Mouse (Mus musculus) cerebellum, adult 2 months (tissue): Measurements from ENCODE around the gene Hand2.

ENCODE experiments used
- CTCF ChIP-seq: fragments of 200-500 bp; IDR thresholded peaks from 2 replicates; pipeline ENCODE4 v1.5.1; 2011; ENCODE audit warnings: low read depth, mild to moderate bottlenecking, control low read depth, low read length, moderate library complexity, borderline replicate concordance; ENCODE audit not compliant: insufficient read depth
- POLR2A ChIP-seq: fragments of 200-500 bp; IDR thresholded peaks from 2 replicates; pipeline ENCODE4 v1.6.1; 2011; ENCODE audit warnings: low read length, control low read depth, borderline replicate concordance; ENCODE audit not compliant: insufficient read depth

DNA sequence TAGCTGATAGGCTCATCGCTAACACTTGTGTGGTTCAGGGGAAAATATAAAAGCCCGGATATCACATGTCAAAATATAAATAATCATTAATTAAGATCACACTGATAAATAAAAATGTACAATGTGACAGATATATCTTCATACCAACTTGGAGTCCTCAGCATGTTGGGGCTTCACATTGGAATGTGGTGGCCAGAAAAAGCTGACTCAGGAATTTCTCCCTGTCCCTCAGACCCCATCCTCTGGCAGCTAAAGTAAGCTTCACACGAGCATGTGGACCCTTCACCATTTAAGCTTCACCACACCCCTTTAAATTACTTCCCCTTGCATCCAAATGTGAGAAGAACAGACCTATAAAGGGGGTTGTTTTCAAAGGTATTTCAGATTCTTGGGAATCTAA is 47.7 kb upstream of the Hand2 start:
- no peak for TF ChIP-seq CTCF
- no peak for TF ChIP-seq POLR2A
